Mouse (Mus musculus) urinary bladder, postnatal 14 days (tissue): ENCODE results near the gene Olfr1045.
"Not testable (repeated sequence)": the region's sequence is repeated elsewhere in the genome, so short reads cannot be mapped to it uniquely, and the experiment has no call there.

Source experiments
- DNase-seq: peaks from one replicate; pipeline ENCODE4 v3.0.0; 2021; ENCODE audit warnings: low spot score

Gene Olfr1045

GRCm38 (mm10) chr2:86202909-86203308, at the start of gene Olfr1045:
Gene Olfr1045 (minus strand): TSS chr2:86203009.
- no peak for DNase-seq

GRCm38 (mm10) chr2:86240189-86240588, 37.4 kb upstream of the Olfr1045 start, which contains the start of gene Olfr1048:
Gene Olfr1048 (minus strand): TSS chr2:86240289.
- DNase-seq: no peak

GRCm38 (mm10) chr2:86231301-86231700, 28.5 kb upstream of the Olfr1045 start, which contains the start of gene Olfr1047:
Gene Olfr1047 (minus strand): TSS chr2:86231401.
- DNase-seq: no peak

GRCm38 (mm10) chr2:86219214-86219613, 16.4 kb upstream of the Olfr1045 start, which contains the start of gene Olfr1046:
Gene Olfr1046 (minus strand): TSS chr2:86219314.
- DNase-seq: no peak

GRCm38 (mm10) chr2:86195863-86196262, 6.9 kb downstream of the Olfr1045 start:
- DNase-seq: no peak

GRCm38 (mm10) chr2:86185583-86185982, 17.2 kb downstream of the Olfr1045 start, which contains the start of gene Olfr52:
Gene Olfr52 (minus strand): TSS chr2:86185683.
- DNase-seq: no peak

- no peak for DNase-seq
Observed at GRCm38 (mm10) chr2:86179950-86180349, 22.9 kb downstream of the Olfr1045 start.

GRCm38 (mm10) chr2:86177720-86178119, 25.1 kb downstream of the Olfr1045 start, which contains the start of gene Olfr1044:
Gene Olfr1044 (minus strand): TSS chr2:86177820.
- no peak for DNase-seq

GRCm38 (mm10) chr2:86175422-86175821, 27.4 kb downstream of the Olfr1045 start:
- not testable (repeated sequence) for DNase-seq

- no peak for DNase-seq
Observed at GRCm38 (mm10) chr2:86167422-86167821, 35.4 kb downstream of the Olfr1045 start, which contains the start of gene Olfr1043. Gene Olfr1043 (minus strand): TSS chr2:86167522.

- no peak for DNase-seq
Observed at GRCm38 (mm10) chr2:86161738-86162137, 41.1 kb downstream of the Olfr1045 start, which contains the start of gene Olfr1042. Gene Olfr1042 (minus strand): TSS chr2:86161838.

- no peak for DNase-seq
Observed at GRCm38 (mm10) chr2:86146632-86147031, 56.2 kb downstream of the Olfr1045 start, which contains the start of gene Olfr1040. Gene Olfr1040 (minus strand): TSS chr2:86146732.
